Mouse (Mus musculus) erythroblast, embryonic 14.5 days (primary cell): ENCODE measurements around the gene Msantd1.

Experiments used
- GATA1 ChIP-seq: IDR thresholded peaks from 2 replicates; pipeline ENCODE4 v1.6.1; 2012; ENCODE audit warnings: low read length, inconsistent platforms, mixed read lengths
- TAL1 ChIP-seq: IDR thresholded peaks from 3 replicates; pipeline ENCODE4 v1.6.1; 2012; ENCODE audit warnings: low read length, inconsistent platforms, mixed read lengths

DNA sequence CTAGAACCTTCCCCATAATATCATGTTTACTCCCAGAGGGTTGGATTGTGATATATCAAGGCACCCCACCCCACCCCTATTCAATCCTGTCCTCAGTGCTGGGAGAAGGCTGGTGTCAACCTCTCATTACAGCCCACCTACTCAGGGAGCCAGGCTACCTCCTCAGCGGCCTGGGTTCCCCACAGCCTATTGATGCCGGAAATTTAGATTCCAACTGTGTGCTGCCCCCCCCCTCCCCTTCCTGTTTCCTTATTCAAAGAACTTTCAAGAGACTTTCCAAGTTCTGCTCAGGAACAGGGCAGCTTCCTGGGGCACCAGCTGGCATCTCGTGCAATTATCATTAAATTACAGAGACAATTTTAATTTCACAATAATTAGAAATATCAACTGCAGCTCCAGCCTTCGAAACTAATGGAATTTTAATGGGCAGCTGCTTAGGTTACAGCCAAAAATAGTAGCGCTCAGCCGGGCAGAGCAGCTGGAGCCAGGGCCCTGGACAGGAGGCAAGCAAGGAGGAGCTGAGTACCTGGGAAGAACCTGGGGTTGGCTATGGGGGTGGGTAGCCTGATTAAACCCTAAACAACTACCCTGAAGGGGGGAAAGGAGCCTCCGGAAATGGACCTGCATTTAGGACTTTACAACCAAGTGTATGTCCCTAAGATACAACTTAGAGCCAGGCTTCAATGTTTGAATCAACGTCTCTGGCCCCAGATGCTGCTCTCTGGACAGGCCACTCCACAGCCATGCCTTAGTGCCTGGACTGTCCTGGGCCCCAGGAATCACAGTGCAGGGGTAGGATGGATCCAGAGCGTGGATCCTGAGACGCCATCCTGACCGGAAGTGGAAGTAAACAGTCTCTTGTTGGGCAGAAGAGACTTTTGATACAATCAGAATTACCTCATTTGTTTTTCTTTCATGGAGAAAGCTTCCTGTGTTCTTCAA lies 24.0 kb downstream of the Msantd1 start:
- no peak for TF ChIP-seq GATA1
- TF ChIP-seq TAL1 = no peak
